Mouse (Mus musculus) embryonic facial prominence, embryonic 13.5 days (tissue): ENCODE results near the gene Gm13283. TPM values are rescaled to one million over a fixed set of nuclear protein-coding genes. Genes with fewer than 3 reads are reported as not detected.
"Not testable (repeated sequence)": the region's sequence is repeated elsewhere in the genome, so short reads cannot be mapped to it uniquely, and the experiment has no call there.

Experiments used
- ATAC-seq: fragments of 200-750 bp; cut with Nextera tagmentation; 2 replicates; pipeline ENCODE4 v1.8.0; 2017; ENCODE audit warnings: low read depth; ENCODE audit not compliant: insufficient number of reproducible peaks, insufficient read depth, low FRiP score, low TSS enrichment
- H3K27ac ChIP-seq: fragments of 300-500 bp; sonication (generic); 2 replicates; pipeline ENCODE4 v1.5.1; 2015; ENCODE audit warnings: moderate library complexity, mild to moderate bottlenecking, inconsistent platforms
- H3K27me3 ChIP-seq: fragments of 300-500 bp; sonication (generic); 2 replicates; pipeline ENCODE4 v1.6.1; 2015; ENCODE audit warnings: mild to moderate bottlenecking, inconsistent platforms
- H3K36me3 ChIP-seq: fragments of 300-500 bp; sonication (generic); 2 replicates; pipeline ENCODE4 v1.6.1; 2015; ENCODE audit warnings: mild to moderate bottlenecking, inconsistent platforms
- H3K4me1 ChIP-seq: fragments of 300-500 bp; sonication (generic); 2 replicates; pipeline ENCODE4 v1.6.1; 2015; ENCODE audit warnings: inconsistent platforms
- H3K4me2 ChIP-seq: fragments of 300-500 bp; sonication (generic); 2 replicates; pipeline ENCODE4 v1.6.1; 2015; ENCODE audit warnings: moderate library complexity, mild to moderate bottlenecking, inconsistent platforms
- H3K4me3 ChIP-seq: fragments of 300-500 bp; sonication (generic); 2 replicates; pipeline ENCODE4 v1.5.1; 2015; ENCODE audit warnings: mild to moderate bottlenecking, inconsistent platforms
- H3K9ac ChIP-seq: fragments of 300-500 bp; sonication (generic); 2 replicates; pipeline ENCODE4 v1.6.1; 2015; ENCODE audit warnings: mild to moderate bottlenecking, inconsistent platforms
- H3K9me3 ChIP-seq: fragments of 300-500 bp; sonication (generic); 2 replicates; pipeline ENCODE4 v1.6.1; 2016; ENCODE audit warnings: inconsistent platforms
- WGBS: fragments of 180-500 bp; shearing (Covaris S2); methylation state at CpG from one replicate; pipeline ENCODE4 v1.1.7; 2015; ENCODE audit warnings: mixed read lengths; 5-methylcytosine and 5-hydroxymethylcytosine counted together
- polyA plus RNA-seq: library from polyadenylated mRNA; unstranded; fragments of >200 nt; fragmentation: Nextera tagmentation; extraction: Ambion mirVana; gene quantifications from 2 replicates; pipeline ENCODE4 v1.2.1, GENCODE M21; 2015

Gene Gm13283
- polyA plus RNA-seq, 1 experiment from 2014 or later, result 0.22 TPM

- not testable (repeated sequence) for H3K4me2 ChIP-seq, H3K36me3 ChIP-seq, H3K9ac ChIP-seq, H3K27me3 ChIP-seq, H3K4me1 ChIP-seq, H3K9me3 ChIP-seq, H3K27ac ChIP-seq, ATAC-seq, H3K4me3 ChIP-seq
- WGBS, result no CpG with 5 or more reads among the region's 32 CpGs
These were observed 13.6 kb downstream of the Gm13283 start, which contains the start of gene Gm13290 for GRCm38 (mm10) chr4:88773534-88773933. Gene Gm13290, plus strand, starts transcription at chr4:88773834.

DNA sequence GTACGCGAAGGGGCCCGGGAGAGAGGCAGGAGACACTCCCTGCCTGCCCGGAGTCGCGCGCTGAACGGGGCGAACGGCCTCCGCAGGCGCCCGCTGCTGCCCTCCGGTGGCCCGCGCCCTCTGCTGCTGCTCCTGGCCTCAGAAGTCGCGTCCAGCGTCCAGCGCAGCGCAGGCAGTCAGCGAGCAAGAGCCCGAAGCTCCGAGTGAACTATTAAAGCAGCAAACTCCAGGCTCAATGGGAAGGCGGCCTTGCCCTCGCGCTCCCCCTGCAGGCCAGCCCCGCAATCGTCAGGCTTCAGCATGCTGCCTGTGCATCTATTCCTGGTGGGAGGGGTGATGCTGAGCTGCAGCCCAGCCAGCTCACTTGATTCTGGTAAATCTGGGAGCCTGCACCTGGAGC is 16.7 kb downstream of the Gm13283 start, which contains the start of gene Gm13289:
Gm13289 (plus strand) TSS at position 301 of the 400 bp plus-strand sequence.
- not testable (repeated sequence) for H3K27ac ChIP-seq, H3K4me3 ChIP-seq, H3K36me3 ChIP-seq, ATAC-seq, H3K4me2 ChIP-seq, H3K9me3 ChIP-seq, H3K4me1 ChIP-seq, H3K9ac ChIP-seq, H3K27me3 ChIP-seq
- WGBS, result no CpG with 5 or more reads among the region's 29 CpGs

- H3K9ac ChIP-seq, H3K4me2 ChIP-seq, H3K9me3 ChIP-seq, ATAC-seq, H3K4me1 ChIP-seq, H3K27ac ChIP-seq, H3K4me3 ChIP-seq, H3K27me3 ChIP-seq, H3K36me3 ChIP-seq: not testable (repeated sequence)
- no CpG with 5 or more reads among the region's 29 CpGs for WGBS
These were observed 19.6 kb downstream of the Gm13283 start, which contains the start of gene Gm13272 for GRCm38 (mm10) chr4:88779550-88779949. Gene Gm13272, plus strand, starts transcription at chr4:88779850.

DNA sequence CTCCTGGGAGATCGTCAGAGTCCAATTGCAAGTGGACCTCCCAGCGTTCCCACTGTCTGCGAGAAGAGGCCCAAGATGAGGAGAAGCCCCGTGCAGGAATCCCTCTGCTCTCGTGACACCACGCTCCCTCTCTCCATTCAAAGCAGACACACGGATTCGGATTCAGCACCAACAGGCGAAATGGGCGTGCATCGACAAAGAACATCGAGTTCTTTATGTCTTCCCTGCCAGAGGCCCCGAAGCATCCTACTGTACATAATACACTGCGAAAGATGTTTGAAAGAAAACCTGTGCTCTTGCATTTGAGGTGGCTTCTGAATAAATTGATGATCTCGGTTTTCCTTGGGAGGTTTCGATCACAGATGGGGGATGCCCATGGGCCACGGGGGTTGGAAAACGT is 20.4 kb downstream of the Gm13283 start:
- H3K4me2 ChIP-seq, H3K9me3 ChIP-seq, H3K27ac ChIP-seq, H3K27me3 ChIP-seq, H3K4me3 ChIP-seq, H3K4me1 ChIP-seq, H3K36me3 ChIP-seq, H3K9ac ChIP-seq, ATAC-seq: not testable (repeated sequence)
- WGBS, result 41% methylated on average over 16 of the region's 18 CpGs

- not testable (repeated sequence) for H3K36me3 ChIP-seq, H3K4me1 ChIP-seq, H3K9me3 ChIP-seq, ATAC-seq, H3K27me3 ChIP-seq, H3K27ac ChIP-seq
- H3K4me2 ChIP-seq, result peak within 1 kb of the TSS; percentile 47
- peak within 1 kb of the TSS; percentile 30 for H3K4me3 ChIP-seq
- H3K9ac ChIP-seq, result 0 out of 2 replicates have a peak within 1 kb of the TSS, but pooled peaks have one; percentile 21
- WGBS, result 15% methylated on average over 5 of the region's 7 CpGs
These were observed 21.9 kb downstream of the Gm13283 start, which contains the start of gene Ifnz for GRCm38 (mm10) chr4:88781831-88782230. Gene Ifnz, plus strand, starts transcription at chr4:88782131.

DNA sequence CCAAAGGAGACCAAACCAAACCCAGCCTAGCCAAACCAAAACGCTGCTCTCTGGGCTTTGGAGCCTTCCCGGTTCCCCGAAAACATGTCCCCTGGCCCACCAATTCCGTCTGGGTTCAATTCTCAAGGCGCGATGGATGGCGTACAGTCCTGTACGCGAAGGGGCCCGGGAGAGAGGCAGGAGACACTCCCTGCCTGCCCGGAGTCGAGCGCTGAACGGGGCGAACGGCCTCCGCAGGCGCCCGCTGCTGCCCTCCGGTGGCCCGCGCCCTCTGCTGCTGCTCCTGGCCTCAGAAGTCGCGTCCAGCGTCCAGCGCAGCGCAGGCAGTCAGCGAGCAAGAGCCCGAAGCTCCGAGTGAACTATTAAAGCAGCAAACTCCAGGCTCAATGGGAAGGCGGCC is 22.4 kb downstream of the Gm13283 start:
- Histone ChIP-seq H3K9ac (0 out of 2 replicates have a peak overlapping the region, but pooled peaks have one; percentile 21), H3K4me3 (peak overlapping the region; percentile 30), H3K4me2 (peak overlapping the region; percentile 47)
- H3K9me3 ChIP-seq, H3K27ac ChIP-seq, H3K4me1 ChIP-seq, H3K36me3 ChIP-seq, ATAC-seq, H3K27me3 ChIP-seq: not testable (repeated sequence)
- 0% methylated on average over 14 of the region's 31 CpGs for WGBS

DNA sequence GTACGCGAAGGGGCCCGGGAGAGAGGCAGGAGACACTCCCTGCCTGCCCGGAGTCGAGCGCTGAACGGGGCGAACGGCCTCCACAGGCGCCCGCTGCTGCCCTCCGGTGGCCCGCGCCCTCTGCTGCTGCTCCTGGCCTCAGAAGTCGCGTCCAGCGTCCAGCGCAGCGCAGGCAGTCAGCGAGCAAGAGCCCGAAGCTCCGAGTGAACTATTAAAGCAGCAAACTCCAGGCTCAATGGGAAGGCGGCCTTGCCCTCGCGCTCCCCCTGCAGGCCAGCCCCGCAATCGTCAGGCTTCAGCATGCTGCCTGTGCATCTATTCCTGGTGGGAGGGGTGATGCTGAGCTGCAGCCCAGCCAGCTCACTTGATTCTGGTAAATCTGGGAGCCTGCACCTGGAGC is 25.5 kb downstream of the Gm13283 start, which contains the start of gene Gm13276:
Gm13276 (plus strand) TSS at position 301 of the 400 bp plus-strand sequence.
- H3K4me1 ChIP-seq, H3K27ac ChIP-seq, ATAC-seq, H3K27me3 ChIP-seq, H3K9ac ChIP-seq, H3K4me2 ChIP-seq, H3K4me3 ChIP-seq, H3K9me3 ChIP-seq, H3K36me3 ChIP-seq: not testable (repeated sequence)
- WGBS, result no CpG with 5 or more reads among the region's 27 CpGs

GRCm38 (mm10) chr4:88788402-88788801 is 28.5 kb downstream of the Gm13283 start, which contains the start of gene Gm13277:
Gene Gm13277, plus strand, starts transcription at chr4:88788632.
- H3K4me2 ChIP-seq, H3K27me3 ChIP-seq, H3K4me3 ChIP-seq, H3K9me3 ChIP-seq, ATAC-seq, H3K9ac ChIP-seq, H3K4me1 ChIP-seq, H3K36me3 ChIP-seq, H3K27ac ChIP-seq: not testable (repeated sequence)
- 2% methylated on average over 4 of the region's 28 CpGs for WGBS

DNA sequence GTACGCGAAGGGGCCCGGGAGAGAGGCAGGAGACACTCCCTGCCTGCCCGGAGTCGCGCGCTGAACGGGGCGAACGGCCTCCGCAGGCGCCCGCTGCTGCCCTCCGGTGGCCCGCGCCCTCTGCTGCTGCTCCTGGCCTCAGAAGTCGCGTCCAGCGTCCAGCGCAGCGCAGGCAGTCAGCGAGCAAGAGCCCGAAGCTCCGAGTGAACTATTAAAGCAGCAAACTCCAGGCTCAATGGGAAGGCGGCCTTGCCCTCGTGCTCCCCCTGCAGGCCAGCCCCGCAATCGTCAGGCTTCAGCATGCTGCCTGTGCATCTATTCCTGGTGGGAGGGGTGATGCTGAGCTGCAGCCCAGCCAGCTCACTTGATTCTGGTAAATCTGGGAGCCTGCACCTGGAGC is 31.3 kb downstream of the Gm13283 start, which contains the start of gene Gm13278:
Gm13278 (plus strand) TSS at position 301 of the 400 bp plus-strand sequence.
- not testable (repeated sequence) for H3K9me3 ChIP-seq, H3K4me2 ChIP-seq, H3K4me1 ChIP-seq, H3K27ac ChIP-seq, H3K9ac ChIP-seq, H3K36me3 ChIP-seq, H3K27me3 ChIP-seq, H3K4me3 ChIP-seq, ATAC-seq
- WGBS, result no CpG with 5 or more reads among the region's 28 CpGs

DNA sequence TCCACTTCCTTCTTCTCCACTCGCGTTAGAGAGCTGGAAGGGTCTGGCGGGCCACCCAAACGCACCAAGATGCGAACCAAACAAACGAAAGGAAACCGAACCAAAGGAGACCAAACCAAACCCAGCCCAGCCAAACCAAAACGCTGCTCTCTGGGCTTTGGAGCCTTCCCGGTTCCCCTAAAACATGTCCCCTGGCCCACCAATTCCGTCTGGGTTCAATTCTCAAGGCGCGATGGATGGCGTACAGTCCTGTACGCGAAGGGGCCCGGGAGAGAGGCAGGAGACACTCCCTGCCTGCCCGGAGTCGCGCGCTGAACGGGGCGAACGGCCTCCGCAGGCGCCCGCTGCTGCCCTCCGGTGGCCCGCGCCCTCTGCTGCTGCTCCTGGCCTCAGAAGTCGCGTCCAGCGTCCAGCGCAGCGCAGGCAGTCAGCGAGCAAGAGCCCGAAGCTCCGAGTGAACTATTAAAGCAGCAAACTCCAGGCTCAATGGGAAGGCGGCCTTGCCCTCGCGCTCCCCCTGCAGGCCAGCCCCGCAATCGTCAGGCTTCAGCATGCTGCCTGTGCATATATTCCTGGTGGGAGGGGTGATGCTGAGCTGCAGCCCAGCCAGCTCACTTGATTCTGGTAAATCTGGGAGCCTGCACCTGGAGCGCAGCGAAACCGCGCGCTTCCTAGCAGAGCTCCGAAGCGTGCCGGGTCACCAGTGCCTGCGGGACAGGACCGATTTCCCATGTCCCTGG is 34.2 kb downstream of the Gm13283 start, which contains the start of gene Gm13275:
Gm13275 (plus strand) TSS at position 552 of the 740 bp plus-strand sequence.
- H3K9ac ChIP-seq, H3K4me1 ChIP-seq, H3K9me3 ChIP-seq, H3K27ac ChIP-seq, H3K4me2 ChIP-seq, H3K27me3 ChIP-seq, H3K4me3 ChIP-seq, H3K36me3 ChIP-seq, ATAC-seq: not testable (repeated sequence)
- 0% methylated on average over 16 of the region's 52 CpGs for WGBS

DNA sequence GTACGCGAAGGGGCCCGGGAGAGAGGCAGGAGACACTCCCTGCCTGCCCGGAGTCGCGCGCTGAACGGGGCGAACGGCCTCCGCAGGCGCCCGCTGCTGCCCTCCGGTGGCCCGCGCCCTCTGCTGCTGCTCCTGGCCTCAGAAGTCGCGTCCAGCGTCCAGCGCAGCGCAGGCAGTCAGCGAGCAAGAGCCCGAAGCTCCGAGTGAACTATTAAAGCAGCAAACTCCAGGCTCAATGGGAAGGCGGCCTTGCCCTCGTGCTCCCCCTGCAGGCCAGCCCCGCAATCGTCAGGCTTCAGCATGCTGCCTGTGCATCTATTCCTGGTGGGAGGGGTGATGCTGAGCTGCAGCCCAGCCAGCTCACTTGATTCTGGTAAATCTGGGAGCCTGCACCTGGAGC is 37.2 kb downstream of the Gm13283 start, which contains the start of gene Gm13279:
Gm13279 (plus strand) TSS at position 301 of the 400 bp plus-strand sequence.
- not testable (repeated sequence) for H3K9ac ChIP-seq, H3K4me3 ChIP-seq, H3K36me3 ChIP-seq, H3K4me2 ChIP-seq, H3K27ac ChIP-seq, H3K27me3 ChIP-seq, ATAC-seq, H3K9me3 ChIP-seq, H3K4me1 ChIP-seq
- no CpG with 5 or more reads among the region's 28 CpGs for WGBS

- not testable (repeated sequence) for H3K27me3 ChIP-seq, H3K9ac ChIP-seq, ATAC-seq, H3K4me3 ChIP-seq, H3K36me3 ChIP-seq, H3K9me3 ChIP-seq, H3K27ac ChIP-seq, H3K4me1 ChIP-seq, H3K4me2 ChIP-seq
- WGBS, result 20% methylated on average over 6 of the region's 7 CpGs
These were observed 39.4 kb downstream of the Gm13283 start, which contains the start of gene Gm13285 for GRCm38 (mm10) chr4:88799365-88799764. Gene Gm13285, plus strand, starts transcription at chr4:88799665.
